26 mouse cellular contexts compared by ENCODE assay signal in genomic region chr13:62952047-62952446, GRCm38 (mm10). TPM values are rescaled to one million over a fixed set of nuclear protein-coding genes. Genes with fewer than 3 reads are reported as not detected.
DNase-seq lines count a peak whose midpoint lies in the region; ATAC-seq and TF ChIP-seq lines count a peak whose summit lies in the region.
"Had no signal": no experiment of that assay in that cellular context is flagged by ENCODE, and none has a peak within 500 bp of the region (broad histone marks: within the 10 kb centered on the region; RNA-seq: fewer than 3 reads in every experiment).

No protein-coding gene starts in this region.

- H3K9ac ChIP-seq in embryonic facial prominence, embryonic 13.5 days = no peak overlapping the region
- no peak overlapping the region for H3K9ac ChIP-seq in lung, embryonic 16.5 days (ENCODE audit: low read length)
- H3K9ac ChIP-seq in liver, postnatal 0 days (replicated peaks) = no peak overlapping the region
- H3K9ac ChIP-seq in intestine, postnatal 0 days (ENCODE audit: low read depth, low read length) = no peak overlapping the region
- no peak overlapping the region for H3K9ac ChIP-seq in hindbrain, embryonic 16.5 days (ENCODE audit: low read depth, low read length)
- H3K9ac ChIP-seq: forebrain, embryonic 12.5 days; heart, embryonic 15.5 days; midbrain, embryonic 15.5 days; neural tube, embryonic 15.5 days had no signal

- no peaks in the 10 kb centered on the region for H3K9me3 ChIP-seq in embryonic facial prominence, embryonic 13.5 days
- H3K9me3 ChIP-seq in embryonic facial prominence, embryonic 10.5 days = no peaks in the 10 kb centered on the region
- H3K9me3 ChIP-seq in lung, embryonic 16.5 days (ENCODE audit: control insufficient read depth, low read length) = no peaks in the 10 kb centered on the region
- H3K9me3 ChIP-seq in liver, postnatal 0 days (ENCODE audit: low read length) = no peaks in the 10 kb centered on the region
- no peaks in the 10 kb centered on the region for H3K9me3 ChIP-seq in intestine, postnatal 0 days (ENCODE audit: control insufficient read depth)
- no peaks in the 10 kb centered on the region for H3K9me3 ChIP-seq in hindbrain, embryonic 16.5 days (ENCODE audit: control insufficient read depth, low read length)
- H3K9me3 ChIP-seq: forebrain, embryonic 12.5 days; heart, embryonic 15.5 days; hindbrain, embryonic 10.5 days; midbrain, embryonic 15.5 days; neural tube, embryonic 15.5 days had no signal

- no peaks in the 10 kb centered on the region for H3K27me3 ChIP-seq in embryonic facial prominence, embryonic 13.5 days
- no peaks in the 10 kb centered on the region for H3K27me3 ChIP-seq in embryonic facial prominence, embryonic 10.5 days (replicated peaks; ENCODE audit: low read depth, poor library complexity, severe bottlenecking)
- no peaks in the 10 kb centered on the region for H3K27me3 ChIP-seq in lung, embryonic 16.5 days (ENCODE audit: control insufficient read depth, insufficient read depth, low read depth, low read length)
- H3K27me3 ChIP-seq in liver, postnatal 0 days (ENCODE audit: insufficient read depth, low read length) = no peaks in the 10 kb centered on the region
- no peaks in the 10 kb centered on the region for H3K27me3 ChIP-seq in intestine, postnatal 0 days (replicated peaks; ENCODE audit: control insufficient read depth, insufficient read depth, low read length)
- H3K27me3 ChIP-seq in hindbrain, embryonic 16.5 days (replicated peaks; ENCODE audit: control insufficient read depth, insufficient read depth, low read length) = no peaks in the 10 kb centered on the region
- H3K27me3 ChIP-seq: forebrain, embryonic 12.5 days; heart, embryonic 15.5 days; midbrain, embryonic 15.5 days; neural tube, embryonic 15.5 days; Patski had no signal

- no peaks in the 10 kb centered on the region for H3K36me3 ChIP-seq in embryonic facial prominence, embryonic 13.5 days
- no peaks in the 10 kb centered on the region for H3K36me3 ChIP-seq in embryonic facial prominence, embryonic 10.5 days (replicated peaks)
- no peaks in the 10 kb centered on the region for H3K36me3 ChIP-seq in lung, embryonic 16.5 days (ENCODE audit: control insufficient read depth, insufficient read depth, low read length)
- no peaks in the 10 kb centered on the region for H3K36me3 ChIP-seq in liver, postnatal 0 days (replicated peaks; ENCODE audit: insufficient read depth, low read length)
- no peaks in the 10 kb centered on the region for H3K36me3 ChIP-seq in intestine, postnatal 0 days (ENCODE audit: control insufficient read depth, insufficient read depth)
- H3K36me3 ChIP-seq in hindbrain, embryonic 16.5 days (ENCODE audit: control insufficient read depth, insufficient read depth, low read length) = no peaks in the 10 kb centered on the region
- H3K36me3 ChIP-seq: forebrain, embryonic 12.5 days; heart, embryonic 15.5 days; hindbrain, embryonic 10.5 days; midbrain, embryonic 15.5 days; neural tube, embryonic 15.5 days had no signal

- DNase-seq in embryonic facial prominence, embryonic 10.5 days (ENCODE audit: low spot score) = no peak
- no peak for DNase-seq in lung, postnatal 10 days
- no peak for DNase-seq in liver, postnatal 0 days
- DNase-seq: adrenal gland, postnatal 10 days; cerebellum, adult 11-12 months; cerebellum, postnatal 25 days; embryo, embryonic 11 days; gastrocnemius, postnatal 10 days; heart, adult 2 months; kidney, adult 9 months; kidney, postnatal 25 days; lung, adult 2 months; right cerebral cortex, postnatal 25 days; thymus, postnatal 14 days had no signal

- no peak for TF ChIP-seq EP300 in liver, postnatal 0 days (IDR thresholded peaks at IDR 0.05; ENCODE audit: low read depth)

- no peak overlapping the region for H3K4me2 ChIP-seq in embryonic facial prominence, embryonic 13.5 days
- H3K4me2 ChIP-seq in lung, embryonic 16.5 days (ENCODE audit: low read depth, low read length) = no peak overlapping the region
- H3K4me2 ChIP-seq in liver, postnatal 0 days (ENCODE audit: low read depth, low read length) = no peak overlapping the region
- H3K4me2 ChIP-seq in intestine, postnatal 0 days (replicated peaks; ENCODE audit: low read depth) = no peak overlapping the region
- H3K4me2 ChIP-seq in hindbrain, embryonic 16.5 days (ENCODE audit: low read length) = no peak overlapping the region
- H3K4me2 ChIP-seq: forebrain, embryonic 12.5 days; heart, embryonic 15.5 days; midbrain, embryonic 15.5 days; neural tube, embryonic 15.5 days had no signal

- H3K4me1 ChIP-seq in embryonic facial prominence, embryonic 13.5 days = peaks cover 23% of the 10 kb centered on the region
- H3K4me1 ChIP-seq in embryonic facial prominence, embryonic 10.5 days = peaks cover 20% of the 10 kb centered on the region
- peaks cover 38% of the 10 kb centered on the region for H3K4me1 ChIP-seq in lung, embryonic 16.5 days (replicated peaks; ENCODE audit: control insufficient read depth, insufficient read depth, low read length)
- peaks cover 15% of the 10 kb centered on the region for H3K4me1 ChIP-seq in liver, postnatal 0 days (ENCODE audit: insufficient read depth)
- no peaks in the 10 kb centered on the region for H3K4me1 ChIP-seq in intestine, postnatal 0 days (replicated peaks; ENCODE audit: control insufficient read depth, insufficient read depth, low read length)
- no peaks in the 10 kb centered on the region for H3K4me1 ChIP-seq in hindbrain, embryonic 16.5 days (ENCODE audit: control insufficient read depth, insufficient read depth, low read depth, low read length)
- H3K4me1 ChIP-seq: forebrain, embryonic 12.5 days; hindbrain, embryonic 10.5 days; midbrain, embryonic 15.5 days; neural tube, embryonic 15.5 days had no signal

- ATAC-seq in embryonic facial prominence, embryonic 13.5 days (ENCODE audit: insufficient number of reproducible peaks, insufficient read depth, low FRiP score, low TSS enrichment, low read depth) = no peak
- peak; percentile 87 for ATAC-seq in lung, embryonic 16.5 days (ENCODE audit: low read depth)
- ATAC-seq in liver, postnatal 0 days = peak; percentile 48
- ATAC-seq in intestine, postnatal 0 days = no peak
- no peak for ATAC-seq in hindbrain, embryonic 16.5 days
- ATAC-seq in CD4-positive, CD25-positive, alpha-beta regulatory T cell, adult 4 months = no peak
- ATAC-seq: inflammation-experienced regulatory T-cells, adult 6 months; midbrain, embryonic 15.5 days; Patski had no signal

- 55% methylated on average over 3 of the region's 3 CpGs for WGBS in embryonic facial prominence, embryonic 13.5 days
- 71% methylated on average over 3 of the region's 3 CpGs for WGBS in embryonic facial prominence, embryonic 10.5 days
- 50% methylated on average over 3 of the region's 3 CpGs for WGBS in lung, embryonic 16.5 days
- WGBS in liver, postnatal 0 days (ENCODE audit: insufficient replicate concordance) = 49% methylated on average over 3 of the region's 3 CpGs
- WGBS in intestine, postnatal 0 days = 62% methylated on average over 3 of the region's 3 CpGs
- 77% methylated on average over 3 of the region's 3 CpGs for WGBS in hindbrain, embryonic 16.5 days

- H3K27ac ChIP-seq in embryonic facial prominence, embryonic 13.5 days = 0 out of 2 replicates have a peak overlapping the region, but pooled peaks have one; percentile 48
- no peak overlapping the region for H3K27ac ChIP-seq in embryonic facial prominence, embryonic 10.5 days (replicated peaks)
- H3K27ac ChIP-seq in lung, embryonic 16.5 days (ENCODE audit: low read length) = peak overlapping the region; percentile 86
- peak overlapping the region; percentile 50 for H3K27ac ChIP-seq in liver, postnatal 0 days (ENCODE audit: low read depth)
- no peak overlapping the region for H3K27ac ChIP-seq in intestine, postnatal 0 days (ENCODE audit: low read depth, low read length)
- H3K27ac ChIP-seq in hindbrain, embryonic 16.5 days (ENCODE audit: low read depth, low read length) = no peak overlapping the region
- H3K27ac ChIP-seq: forebrain, embryonic 12.5 days; heart, adult 2 months; hindbrain, embryonic 10.5 days; midbrain, embryonic 15.5 days; neural tube, embryonic 15.5 days had no signal

- no peak overlapping the region for H3K4me3 ChIP-seq in embryonic facial prominence, embryonic 13.5 days
- H3K4me3 ChIP-seq in embryonic facial prominence, embryonic 10.5 days = no peak overlapping the region
- H3K4me3 ChIP-seq in lung, embryonic 16.5 days (ENCODE audit: low read length) = no peak overlapping the region
- H3K4me3 ChIP-seq in liver, postnatal 0 days (ENCODE audit: low read depth, low read length) = no peak overlapping the region
- H3K4me3 ChIP-seq in intestine, postnatal 0 days (ENCODE audit: low read depth, low read length) = no peak overlapping the region
- H3K4me3 ChIP-seq in hindbrain, embryonic 16.5 days (ENCODE audit: low read length) = no peak overlapping the region
- H3K4me3 ChIP-seq: forebrain, embryonic 12.5 days; heart, adult 2 months; heart, embryonic 15.5 days; hindbrain, embryonic 10.5 days; midbrain, embryonic 15.5 days; neural tube, embryonic 15.5 days had no signal

- TF ChIP-seq CTCF in liver, postnatal 0 days (IDR thresholded peaks at IDR 0.05; ENCODE audit: low read depth) = no peak
- TF ChIP-seq CTCF in intestine, postnatal 0 days (IDR thresholded peaks at IDR 0.05; ENCODE audit: low read depth) = no peak

RNA-seq across cellular contexts. Expression of gene 2010111I01Rik, which starts 12.6 kb away (rescaled TPM):
- 219 and 254 TPM in 2 replicates for polyA plus RNA-seq in embryonic facial prominence, embryonic 13.5 days (2015; fragmentation: Nextera tagmentation; extraction: Ambion mirVana)
- 67.1 and 88.8 TPM in 2 replicates for polyA plus RNA-seq in embryonic facial prominence, embryonic 10.5 days (2016; fragmentation: Nextera tagmentation; extraction: Ambion mirVana)
- polyA plus RNA-seq in lung, embryonic 16.5 days (2015; fragmentation: Nextera tagmentation; extraction: Ambion mirVana) = 129 and 133 TPM in 2 replicates
- polyA plus RNA-seq in liver, postnatal 0 days (2015; fragmentation: Nextera tagmentation; extraction: Ambion mirVana) = 20.0 and 22.9 TPM in 2 replicates
- polyA plus RNA-seq in intestine, postnatal 0 days (2015; fragmentation: Nextera tagmentation; extraction: Ambion mirVana) = 72.7 and 73.3 TPM in 2 replicates
- 28.6 and 30.1 TPM in 2 replicates for polyA plus RNA-seq in hindbrain, embryonic 16.5 days (2015; fragmentation: Nextera tagmentation; extraction: Ambion mirVana)
- 100 to 1,000 TPM; 224 to 233 TPM for polyA plus RNA-seq in CD4-positive, CD25-positive, alpha-beta regulatory T cell, adult 4 months (2017; shearing (Covaris generic))

Comparison
In these comparisons a context has a peak if more than half of its experiments do, and no peak if none do; other contexts are left out.
1. H3K27ac ChIP-seq: peak in embryonic facial prominence, embryonic 13.5 days (single experiment), lung, embryonic 16.5 days (single experiment) and liver, postnatal 0 days (single experiment); none in embryonic facial prominence, embryonic 10.5 days (single experiment), intestine, postnatal 0 days (single experiment) and hindbrain, embryonic 16.5 days (single experiment).
2. ATAC-seq: peak in lung, embryonic 16.5 days (single experiment) and liver, postnatal 0 days (single experiment); none in embryonic facial prominence, embryonic 13.5 days (single experiment), intestine, postnatal 0 days (single experiment), hindbrain, embryonic 16.5 days (single experiment) and CD4-positive, CD25-positive, alpha-beta regulatory T cell, adult 4 months (single experiment).